Mouse (Mus musculus) olfactory bulb, adult 2 months (tissue): ENCODE data around the gene C8b. TPM values are rescaled to one million over a fixed set of nuclear protein-coding genes. Genes with fewer than 3 reads are reported as not detected.

ENCODE experiments used
- H3K27ac ChIP-seq: fragments of 200-500 bp; 2 replicates; pipeline ENCODE4 v1.5.1; 2012; ENCODE audit warnings: low read depth, low read length; ENCODE audit not compliant: insufficient read depth
- H3K4me1 ChIP-seq: fragments of 200-500 bp; 2 replicates; pipeline ENCODE4 v1.6.1; 2012; ENCODE audit warnings: low read length; ENCODE audit not compliant: control insufficient read depth, insufficient read depth
- H3K4me3 ChIP-seq: fragments of 200-500 bp; 2 replicates; pipeline ENCODE4 v1.5.1; 2012; ENCODE audit warnings: mild to moderate bottlenecking, low read depth, low read length, moderate library complexity; ENCODE audit not compliant: insufficient read depth
- CTCF ChIP-seq: fragments of 200-500 bp; IDR thresholded peaks from 2 replicates; pipeline ENCODE4 v1.5.1; 2012; ENCODE audit warnings: low read depth, mild to moderate bottlenecking, low read length, moderate library complexity; ENCODE audit not compliant: insufficient read depth
- POLR2A ChIP-seq: fragments of 200-500 bp; IDR thresholded peaks from 2 replicates; pipeline ENCODE4 v1.6.1; 2012; ENCODE audit warnings: mild to moderate bottlenecking, low read depth, low read length, moderate library complexity; ENCODE audit not compliant: insufficient read depth
- WGBS: fragments of 180-500 bp; shearing (Covaris S2); methylation state at CpG from one replicate; pipeline ENCODE4 v1.1.7; 2018; 5-methylcytosine and 5-hydroxymethylcytosine counted together
- polyA plus RNA-seq: library from polyadenylated mRNA; stranded (reverse); fragments of >200 nt; gene quantifications from 2 replicates; pipeline ENCODE4 v1.2.4, GENCODE M21; 2012; ENCODE audit warnings: low replicate concordance; ENCODE audit not compliant: missing spikeins, insufficient read depth, insufficient read length

The C8b gene
- polyA plus RNA-seq, 1 experiment = not detected

GRCm38 (mm10) chr4:104760878-104761624, 5.1 kb upstream of the C8b start:
- 37% methylated on average over 13 of the region's 13 CpGs for WGBS
- Histone ChIP-seq H3K4me1 (peaks cover 11% of the 10 kb centered on the region; the same call in 1 of the 2 replicates), H3K27ac (no peak overlapping the region), H3K4me3 (no peak overlapping the region)
- TF ChIP-seq POLR2A (no peak), CTCF (no peak)

- no peak overlapping the region for H3K4me3 ChIP-seq
Observed at GRCm38 (mm10) chr4:104768190-104768589, 2.1 kb downstream of the C8b start.

GRCm38 (mm10) chr4:104769602-104770001, 3.5 kb downstream of the C8b start:
- Histone ChIP-seq H3K4me1 (peaks cover 4% of the 10 kb centered on the region; the same call in 1 of the 2 replicates), H3K4me3 (no peak overlapping the region), H3K27ac (no peak overlapping the region)
- no peak for TF ChIP-seq POLR2A
- 79% methylated on average over 8 of the region's 8 CpGs for WGBS

More at GRCm38 (mm10) chr4:104768190-104768589, 2.1 kb downstream of the C8b start:
- Histone ChIP-seq H3K4me1 (peaks cover 4% of the 10 kb centered on the region; the same call in 1 of the 2 replicates), H3K27ac (no peak overlapping the region)
- 94% methylated on average over 4 of the region's 4 CpGs for WGBS
- TF ChIP-seq POLR2A = no peak

DNA sequence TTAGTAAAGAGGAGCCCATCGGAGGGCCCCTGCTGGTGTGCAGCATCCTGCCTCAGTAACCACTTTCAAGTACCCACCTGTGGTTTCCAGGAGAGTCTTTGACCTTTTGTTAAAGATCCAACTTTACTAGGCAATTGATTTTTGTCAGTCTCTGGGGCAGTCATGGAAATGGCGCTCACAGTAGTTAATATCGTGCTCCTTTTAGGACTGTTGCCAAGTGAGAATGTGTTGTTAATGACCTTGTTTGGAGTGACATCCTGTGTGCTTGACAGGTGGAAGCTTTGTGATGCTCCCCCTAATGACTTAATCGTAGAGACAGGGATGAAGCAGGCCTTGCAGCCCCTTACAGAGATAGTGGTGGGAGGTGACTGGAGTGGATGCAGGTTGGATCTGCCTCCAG, 4.2 kb downstream of the C8b start:
- Histone ChIP-seq H3K27ac (no peak overlapping the region), H3K4me3 (no peak overlapping the region), H3K4me1 (peaks cover 4% of the 10 kb centered on the region; the same call in 1 of the 2 replicates)
- TF ChIP-seq CTCF (no peak), POLR2A (no peak)
- 71% methylated on average over 4 of the region's 4 CpGs for WGBS

DNA sequence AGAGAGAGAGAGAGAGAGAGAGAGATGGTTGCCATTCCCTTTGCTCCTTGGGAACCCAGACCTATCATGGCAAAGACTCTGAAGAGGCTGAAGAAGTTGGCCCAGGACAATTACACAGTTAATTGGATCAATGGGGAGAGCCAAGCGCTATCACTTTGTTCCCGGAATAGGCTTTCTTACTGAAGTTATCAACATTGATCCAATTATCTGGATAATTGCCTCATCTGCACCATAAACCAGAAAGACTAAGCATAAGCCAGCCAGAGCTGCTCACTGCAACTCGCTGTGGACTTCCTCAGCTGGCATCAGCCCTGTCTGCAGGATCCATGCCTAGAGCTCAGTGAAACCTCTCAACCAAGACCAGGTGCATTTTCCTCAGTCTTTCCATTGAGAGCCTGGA, 9.5 kb downstream of the C8b start:
- WGBS = 87% methylated on average over 3 of the region's 3 CpGs

DNA sequence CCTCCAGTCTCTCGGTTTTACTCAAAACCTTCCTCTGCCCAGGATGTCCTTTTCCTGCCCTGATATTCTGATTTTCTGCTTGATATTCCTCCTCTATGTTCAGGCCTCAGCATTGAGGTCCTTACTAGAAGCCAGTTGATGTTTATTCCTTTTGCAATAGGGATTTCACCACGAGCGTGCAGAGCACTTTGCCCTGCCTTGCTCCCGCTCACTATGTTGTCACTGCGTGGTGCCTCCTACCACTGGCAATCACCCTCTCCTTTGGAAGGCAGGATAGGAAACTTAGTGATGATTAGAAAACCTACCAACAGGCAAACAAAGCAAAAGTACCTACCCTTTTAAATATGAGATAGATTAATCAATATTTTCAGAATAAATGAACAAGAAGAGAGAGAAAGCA, 13.3 kb downstream of the C8b start:
- H3K4me3 ChIP-seq = no peak overlapping the region
- TF ChIP-seq POLR2A (no peak), CTCF (no peak)
- H3K27ac ChIP-seq = no peak overlapping the region
- no peaks in the 10 kb centered on the region for H3K4me1 ChIP-seq
- WGBS = 85% methylated on average over 5 of the region's 5 CpGs

More for the DNA sequence above, 9.5 kb downstream of the C8b start:
- TF ChIP-seq POLR2A (no peak), CTCF (no peak)
- H3K27ac ChIP-seq = no peak overlapping the region
- no peaks in the 10 kb centered on the region for H3K4me1 ChIP-seq
- H3K4me3 ChIP-seq = no peak overlapping the region

DNA sequence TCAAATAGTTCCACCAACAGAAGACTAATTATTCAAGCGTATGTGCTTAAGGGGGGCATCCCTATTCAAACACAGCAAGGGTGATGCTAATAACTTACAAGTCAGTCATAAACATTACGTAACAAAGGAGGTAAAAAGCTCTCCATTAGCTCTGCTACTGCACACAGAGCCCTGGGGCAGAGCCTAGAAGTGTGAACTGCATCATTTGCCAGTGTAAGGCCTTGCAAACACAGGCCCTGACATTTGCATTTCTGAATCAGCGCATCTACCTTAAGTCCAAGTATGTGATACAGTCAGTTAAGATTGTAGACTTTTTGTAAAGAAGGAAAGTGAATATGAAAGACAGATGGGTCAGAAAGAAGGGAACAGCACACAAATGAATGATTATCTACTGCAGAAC, 15.3 kb downstream of the C8b start:
- Histone ChIP-seq H3K4me1 (no peaks in the 10 kb centered on the region), H3K27ac (no peak overlapping the region), H3K4me3 (no peak overlapping the region)
- TF ChIP-seq POLR2A = no peak
- no peak for TF ChIP-seq CTCF
- WGBS = 96% methylated on average over 3 of the region's 3 CpGs

- no peak overlapping the region for H3K27ac ChIP-seq
- WGBS = 86% methylated on average over 4 of the region's 4 CpGs
- TF ChIP-seq CTCF (no peak), POLR2A (no peak)
Observed at GRCm38 (mm10) chr4:104782346-104782745, 16.2 kb downstream of the C8b start.

DNA sequence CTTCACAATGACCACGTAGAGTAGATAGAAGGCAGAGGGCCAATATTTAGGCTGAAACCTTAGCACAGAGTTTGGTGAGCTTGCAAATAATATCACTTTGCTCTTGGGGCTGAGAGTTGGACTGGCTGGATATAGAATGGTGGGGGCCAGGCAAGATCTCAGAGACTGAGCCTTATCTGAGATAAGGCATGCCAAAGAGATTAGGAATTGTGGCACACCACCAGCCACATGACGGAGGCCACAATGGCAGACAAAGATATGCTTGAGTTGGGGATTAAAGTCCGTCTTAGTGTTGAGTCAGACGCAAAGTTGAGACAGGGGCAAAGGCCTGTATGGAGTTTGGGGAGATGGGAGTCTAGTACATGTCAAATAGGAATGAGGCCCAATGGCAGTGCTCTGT, 26.0 kb downstream of the C8b start:
- no peak overlapping the region for H3K4me3 ChIP-seq
- no peak overlapping the region for H3K27ac ChIP-seq
- no peak for TF ChIP-seq POLR2A
- TF ChIP-seq CTCF = no peak
- H3K4me1 ChIP-seq = no peaks in the 10 kb centered on the region
- 94% methylated on average over 4 of the region's 4 CpGs for WGBS

More at GRCm38 (mm10) chr4:104782346-104782745, 16.2 kb downstream of the C8b start:
- H3K4me3 ChIP-seq = no peak overlapping the region
- no peaks in the 10 kb centered on the region for H3K4me1 ChIP-seq

DNA sequence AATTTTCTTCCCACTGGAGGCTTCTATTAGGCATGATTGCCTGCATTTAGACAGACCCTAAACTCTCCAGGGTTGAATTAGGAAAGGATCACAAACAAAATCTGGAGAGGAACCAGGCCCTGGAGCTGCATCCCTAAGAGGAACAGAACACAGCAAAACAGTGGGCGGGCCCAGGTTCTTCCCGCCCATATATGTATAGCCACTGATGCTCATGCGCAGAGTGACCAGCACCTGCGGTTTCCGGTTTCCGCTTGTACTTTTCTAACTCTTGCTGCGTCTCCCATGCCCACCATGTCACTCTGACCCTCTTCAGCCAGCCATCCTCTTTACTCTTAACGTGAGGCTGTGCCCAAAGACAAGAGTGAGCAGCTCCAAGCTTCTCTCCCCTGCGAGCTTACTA, 32.8 kb downstream of the C8b start:
- Histone ChIP-seq H3K27ac (no peak overlapping the region), H3K4me3 (no peak overlapping the region), H3K4me1 (no peaks in the 10 kb centered on the region)
- 91% methylated on average over 9 of the region's 9 CpGs for WGBS
- TF ChIP-seq CTCF (no peak), POLR2A (no peak)
